In genomic region chr12:76668654-76669419, GRCm38 (mm10) we compare ENCODE assay signal across 27 mouse cellular contexts. TPM values are rescaled to one million over a fixed set of nuclear protein-coding genes. Genes with fewer than 3 reads are reported as not detected.
DNase-seq lines count a peak whose midpoint lies in the region; ATAC-seq and TF ChIP-seq lines count a peak whose summit lies in the region.
"Had no signal": no experiment of that assay in that cellular context is flagged by ENCODE, and none has a peak within 500 bp of the region (broad histone marks: within the 10 kb centered on the region; RNA-seq: fewer than 3 reads in every experiment).

No protein-coding gene starts in this region.

- no peaks in the 10 kb centered on the region for H3K27me3 ChIP-seq in liver, embryonic 11.5 days (replicated peaks; ENCODE audit: control insufficient read depth, insufficient read depth, low read length)
- no peaks in the 10 kb centered on the region for H3K27me3 ChIP-seq in liver, postnatal 0 days (ENCODE audit: insufficient read depth, low read length)
- no peaks in the 10 kb centered on the region for H3K27me3 ChIP-seq in liver, embryonic 15.5 days
- H3K27me3 ChIP-seq: embryonic facial prominence, embryonic 13.5 days; forebrain, embryonic 13.5 days; hindbrain, embryonic 13.5 days; midbrain, embryonic 12.5 days; neural tube, embryonic 13.5 days had no signal

- peaks cover 60% of the 10 kb centered on the region for H3K4me1 ChIP-seq in liver, embryonic 11.5 days (replicated peaks; ENCODE audit: control insufficient read depth, insufficient read depth, low read length)
- peaks cover 60% of the 10 kb centered on the region for H3K4me1 ChIP-seq in liver, postnatal 0 days (ENCODE audit: insufficient read depth)
- H3K4me1 ChIP-seq in liver, embryonic 15.5 days (replicated peaks) = peaks cover 93% of the 10 kb centered on the region
- H3K4me1 ChIP-seq: forebrain, embryonic 13.5 days; midbrain, embryonic 12.5 days had no signal

- 74% methylated on average over 7 of the region's 7 CpGs for WGBS in liver, embryonic 11.5 days
- WGBS in liver, postnatal 0 days (ENCODE audit: insufficient replicate concordance) = 87% methylated on average over 7 of the region's 7 CpGs
- WGBS in liver, embryonic 15.5 days (ENCODE audit: insufficient replicate concordance) = 85% methylated on average over 7 of the region's 7 CpGs

- no peak for TF ChIP-seq CTCF in liver, postnatal 0 days (IDR thresholded peaks at IDR 0.05; ENCODE audit: low read depth)

- H3K27ac ChIP-seq in liver, embryonic 11.5 days (ENCODE audit: low read depth, low read length) = 0 out of 2 replicates have a peak overlapping the region, but pooled peaks have one; percentile 3
- no peak overlapping the region for H3K27ac ChIP-seq in liver, postnatal 0 days (ENCODE audit: low read depth)
- peak overlapping the region; percentile 98 for H3K27ac ChIP-seq in liver, embryonic 15.5 days (replicated peaks)
- H3K27ac ChIP-seq: embryonic facial prominence, embryonic 13.5 days; forebrain, embryonic 13.5 days; hindbrain, embryonic 13.5 days; kidney, postnatal 0 days; midbrain, embryonic 12.5 days; neural tube, embryonic 13.5 days had no signal

- ATAC-seq in frontal cortex, adult (ENCODE audit: low TSS enrichment) = peak; percentile 56; the same call in 1 of the 2 replicates
- ATAC-seq in liver, embryonic 11.5 days (replicated peaks; ENCODE audit: low FRiP score) = no peak
- no peak for ATAC-seq in liver, postnatal 0 days
- ATAC-seq in liver, embryonic 15.5 days (ENCODE audit: insufficient read depth) = no peak
- ATAC-seq: forebrain, embryonic 13.5 days; intestine, embryonic 16.5 days; Patski had no signal

- H3K4me2 ChIP-seq in liver, embryonic 11.5 days = no peak overlapping the region
- no peak overlapping the region for H3K4me2 ChIP-seq in liver, postnatal 0 days (ENCODE audit: low read depth, low read length)
- H3K4me2 ChIP-seq in liver, embryonic 15.5 days = peak overlapping the region; percentile 72
- H3K4me2 ChIP-seq: embryonic facial prominence, embryonic 13.5 days; forebrain, embryonic 13.5 days; hindbrain, embryonic 13.5 days; midbrain, embryonic 12.5 days; neural tube, embryonic 13.5 days had no signal

- H3K36me3 ChIP-seq in liver, embryonic 11.5 days (ENCODE audit: control insufficient read depth, insufficient read depth, low read length) = no peaks in the 10 kb centered on the region
- no peaks in the 10 kb centered on the region; the same call in 1 of the 2 replicates for H3K36me3 ChIP-seq in liver, postnatal 0 days (replicated peaks; ENCODE audit: insufficient read depth, low read length)
- peaks cover 39% of the 10 kb centered on the region for H3K36me3 ChIP-seq in liver, embryonic 15.5 days (replicated peaks)
- H3K36me3 ChIP-seq: embryonic facial prominence, embryonic 13.5 days; hindbrain, embryonic 13.5 days; midbrain, embryonic 12.5 days; neural tube, embryonic 13.5 days had no signal

- H3K9me3 ChIP-seq in liver, embryonic 11.5 days (ENCODE audit: control insufficient read depth, low read length) = no peaks in the 10 kb centered on the region
- no peaks in the 10 kb centered on the region for H3K9me3 ChIP-seq in liver, postnatal 0 days (ENCODE audit: low read length)
- no peaks in the 10 kb centered on the region for H3K9me3 ChIP-seq in liver, embryonic 15.5 days (replicated peaks)
- H3K9me3 ChIP-seq: embryonic facial prominence, embryonic 13.5 days; forebrain, embryonic 13.5 days; hindbrain, embryonic 13.5 days; megakaryocyte, embryonic 14.5 days; midbrain, embryonic 12.5 days; neural tube, embryonic 13.5 days had no signal

- no peak for DNase-seq in frontal cortex, postnatal 14 days (ENCODE audit: low spot score in 2 of 2)
- DNase-seq in liver, embryonic 11.5 days (ENCODE audit: low spot score) = no peak
- DNase-seq in liver, postnatal 0 days = no peak
- peak; percentile 44 for DNase-seq in MEL-GATA-1-ER (ENCODE audit: extremely low read depth, low read depth)
- no peak for DNase-seq in spleen, postnatal 4 days (ENCODE audit: low spot score in 2 of 2)
- DNase-seq: adrenal gland, postnatal 10 days; cerebellum, adult 11 months; cerebellum, postnatal 10 days; heart, postnatal 36 days; kidney, adult 8-10 months; kidney, postnatal 4 days; layer of hippocampus, adult 9-11 months; lung, postnatal 4 days; right cerebral cortex, postnatal 25 days; thymus, adult 2 months; thymus, postnatal 36 days had no signal

- no peak for TF ChIP-seq EP300 in liver, postnatal 0 days (IDR thresholded peaks at IDR 0.05; ENCODE audit: low read depth)

- H3K9ac ChIP-seq in liver, embryonic 11.5 days (ENCODE audit: low read depth, low read length) = no peak overlapping the region
- no peak overlapping the region for H3K9ac ChIP-seq in liver, postnatal 0 days (replicated peaks)
- peak overlapping the region; percentile 64 for H3K9ac ChIP-seq in liver, embryonic 15.5 days
- H3K9ac ChIP-seq: embryonic facial prominence, embryonic 13.5 days; forebrain, embryonic 13.5 days; hindbrain, embryonic 13.5 days; midbrain, embryonic 12.5 days; neural tube, embryonic 13.5 days had no signal

- no peak overlapping the region for H3K4me3 ChIP-seq in liver, embryonic 11.5 days (ENCODE audit: low read depth, low read length)
- H3K4me3 ChIP-seq in liver, postnatal 0 days (ENCODE audit: low read depth, low read length) = no peak overlapping the region
- 0 out of 2 replicates have a peak overlapping the region, but pooled peaks have one; percentile 35 for H3K4me3 ChIP-seq in liver, embryonic 15.5 days (replicated peaks)
- H3K4me3 ChIP-seq: embryonic facial prominence, embryonic 13.5 days; forebrain, embryonic 13.5 days; hindbrain, embryonic 13.5 days; megakaryocyte, embryonic 14.5 days; midbrain, embryonic 12.5 days; neural tube, embryonic 13.5 days had no signal

RNA-seq across cellular contexts. Expression of gene Sptb, which starts 41.5 kb away (rescaled TPM):
- polyA plus RNA-seq in liver, embryonic 11.5 days (2014; fragmentation: Nextera tagmentation; extraction: Ambion mirVana) = 53.4 and 61.2 TPM in 2 replicates
- 11.9 and 14.8 TPM in 2 replicates for polyA plus RNA-seq in liver, postnatal 0 days (2015; fragmentation: Nextera tagmentation; extraction: Ambion mirVana)
- 58.9 and 69.2 TPM in 2 replicates for polyA plus RNA-seq in liver, embryonic 15.5 days (2015; fragmentation: Nextera tagmentation; extraction: Ambion mirVana)
